Mouse (Mus musculus): Measurements from ENCODE around the gene Mmp13. TPM values are rescaled to one million over a fixed set of nuclear protein-coding genes. Genes with fewer than 3 reads are reported as not detected.

Mmp13 gene
- polyA plus RNA-seq, 1 experiment from 2014 or later = not detected

Other genes starting within 250 kb of the Mmp13 start
- gene Dync2h1, start 88.1 kb upstream of the Mmp13 start, polyA plus RNA-seq (2016; fragmentation: Nextera tagmentation; extraction: Ambion mirVana) = 33.1 and 33.2 TPM in 2 replicates
- gene Dcun1d5, start 88.0 kb upstream of the Mmp13 start, polyA plus RNA-seq (2016; fragmentation: Nextera tagmentation; extraction: Ambion mirVana) = 148 and 151 TPM in 2 replicates
- not detected in 2 replicates for gene Mmp12, start 71.9 kb downstream of the Mmp13 start, polyA plus RNA-seq (2016; fragmentation: Nextera tagmentation; extraction: Ambion mirVana)
- gene Mmp1b, start 115.5 kb downstream of the Mmp13 start, polyA plus RNA-seq (2016; fragmentation: Nextera tagmentation; extraction: Ambion mirVana) = not detected in 2 replicates
- not detected in 2 replicates for gene Mmp3, start 173.3 kb downstream of the Mmp13 start, polyA plus RNA-seq (2016; fragmentation: Nextera tagmentation; extraction: Ambion mirVana)
- gene Mmp10, start 229.8 kb downstream of the Mmp13 start, polyA plus RNA-seq (2016; fragmentation: Nextera tagmentation; extraction: Ambion mirVana) = not detected in 2 replicates